Mouse (Mus musculus): Measurements from ENCODE around the gene Creg2. TPM values are rescaled to one million over a fixed set of nuclear protein-coding genes. Genes with fewer than 3 reads are reported as not detected.
"Not testable (repeated sequence)": the region's sequence is repeated elsewhere in the genome, so short reads cannot be mapped to it uniquely, and the experiment has no call there.

The Creg2 gene
- polyA plus RNA-seq (2012; rRNA removed), result 0.07 and 0.09 TPM in 2 replicates

- no peak for DNase-seq (ENCODE audit: low spot score)
Measured at GRCm38 (mm10) chr1:39651241-39651548, at the start of gene Creg2. Gene Creg2, minus strand, starts transcription at chr1:39651474.

GRCm38 (mm10) chr1:39700599-39701273, 49.5 kb upstream of the Creg2 start:
- DNase-seq (ENCODE audit: low spot score), result no peak

- DNase-seq (ENCODE audit: low spot score), result no peak
Measured at GRCm38 (mm10) chr1:39698456-39698855, 47.2 kb upstream of the Creg2 start.

- no peak for DNase-seq (ENCODE audit: low spot score)
Measured at GRCm38 (mm10) chr1:39695198-39695597, 43.9 kb upstream of the Creg2 start.

GRCm38 (mm10) chr1:39694756-39695155, 43.5 kb upstream of the Creg2 start:
- no peak for DNase-seq (ENCODE audit: low spot score)

- DNase-seq (ENCODE audit: low spot score), result no peak
Measured at GRCm38 (mm10) chr1:39691974-39692373, 40.7 kb upstream of the Creg2 start.

- no peak for DNase-seq (ENCODE audit: low spot score)
Measured at GRCm38 (mm10) chr1:39691061-39691460, 39.8 kb upstream of the Creg2 start.

GRCm38 (mm10) chr1:39688573-39688972, 37.3 kb upstream of the Creg2 start:
- no peak for DNase-seq (ENCODE audit: low spot score)

GRCm38 (mm10) chr1:39687279-39687678, 36.0 kb upstream of the Creg2 start:
- DNase-seq (ENCODE audit: low spot score), result no peak

GRCm38 (mm10) chr1:39685841-39686240, 34.6 kb upstream of the Creg2 start:
- no peak for DNase-seq (ENCODE audit: low spot score)

- no peak for DNase-seq (ENCODE audit: low spot score)
Measured at GRCm38 (mm10) chr1:39681638-39682037, 30.4 kb upstream of the Creg2 start.

- DNase-seq (ENCODE audit: low spot score), result no peak
Measured at GRCm38 (mm10) chr1:39680546-39680945, 29.3 kb upstream of the Creg2 start.

GRCm38 (mm10) chr1:39678883-39679282, 27.6 kb upstream of the Creg2 start:
- DNase-seq (ENCODE audit: low spot score), result no peak

- no peak for DNase-seq (ENCODE audit: low spot score)
Measured at GRCm38 (mm10) chr1:39676221-39676876, 25.1 kb upstream of the Creg2 start.

- DNase-seq (ENCODE audit: low spot score), result no peak
Measured at GRCm38 (mm10) chr1:39672362-39673105, 21.3 kb upstream of the Creg2 start.

GRCm38 (mm10) chr1:39670211-39670935, 19.1 kb upstream of the Creg2 start:
- DNase-seq (ENCODE audit: low spot score), result no peak

- DNase-seq (ENCODE audit: low spot score), result no peak
Measured at GRCm38 (mm10) chr1:39666751-39667252, 15.5 kb upstream of the Creg2 start.

GRCm38 (mm10) chr1:39664039-39664625, 12.9 kb upstream of the Creg2 start:
- DNase-seq (ENCODE audit: low spot score), result no peak

GRCm38 (mm10) chr1:39663050-39663449, 11.8 kb upstream of the Creg2 start:
- no peak for DNase-seq (ENCODE audit: low spot score)

- DNase-seq (ENCODE audit: low spot score), result no peak
Measured at GRCm38 (mm10) chr1:39656976-39657529, 5.8 kb upstream of the Creg2 start.

GRCm38 (mm10) chr1:39654901-39655300, 3.6 kb upstream of the Creg2 start:
- DNase-seq (ENCODE audit: low spot score), result not testable (repeated sequence)

Measured in urinary bladder, adult 2 months (tissue).